Mouse (Mus musculus) bone marrow macrophage, adult 2 months (primary cell): Measurements from ENCODE around the gene Zeb2.

ENCODE experiments used
- CTCF ChIP-seq: IDR thresholded peaks from 2 replicates; pipeline ENCODE4 v1.5.1; 2012; ENCODE audit warnings: low read depth, mild to moderate bottlenecking, low read length, moderate library complexity
- POLR2A ChIP-seq: IDR thresholded peaks from 2 replicates; pipeline ENCODE4 v1.6.1; 2012; ENCODE audit warnings: mild to moderate bottlenecking, low read depth, low read length, borderline replicate concordance

DNA sequence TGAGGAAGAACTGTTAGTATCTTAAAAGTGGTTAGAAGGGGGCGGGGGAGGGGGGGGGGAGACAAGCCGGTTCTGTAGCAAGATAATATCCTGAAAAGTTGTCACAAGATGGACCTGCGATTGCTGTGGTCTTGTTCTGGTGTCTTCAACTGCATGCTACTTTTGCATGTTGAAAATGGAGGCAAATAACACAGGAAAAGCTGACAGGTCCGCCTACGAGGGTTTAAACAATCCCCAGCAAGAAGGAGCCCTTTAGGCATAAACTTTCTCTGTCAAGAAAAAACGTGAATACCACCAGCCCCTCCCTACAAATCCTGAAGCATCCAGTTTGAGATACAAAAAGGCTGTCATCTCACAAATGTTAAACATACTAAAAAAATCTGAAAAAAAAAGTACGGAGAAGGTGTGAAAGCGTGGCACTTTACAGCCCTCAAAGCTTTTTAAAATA, 15.0 kb downstream of the Zeb2 start:
- no peak for TF ChIP-seq CTCF
- no peak for TF ChIP-seq POLR2A
